Mouse (Mus musculus): ENCODE measurements around the gene Olfr872. TPM values are rescaled to one million over a fixed set of nuclear protein-coding genes. Genes with fewer than 3 reads are reported as not detected.

The Olfr872 gene
- not detected in 2 replicates for polyA plus RNA-seq (2012)

- TF ChIP-seq GATA1 (IDR thresholded peaks at IDR 0.05; ENCODE audit: low read length) = no peak
These were observed at the start of gene Olfr872 for GRCm38 (mm10) chr9:20236819-20237218. Gene Olfr872, plus strand, starts transcription at chr9:20237119.

- no peak for TF ChIP-seq GATA1 (IDR thresholded peaks at IDR 0.05; ENCODE audit: low read length)
These were observed 34.8 kb upstream of the Olfr872 start for GRCm38 (mm10) chr9:20202131-20202530.

DNA sequence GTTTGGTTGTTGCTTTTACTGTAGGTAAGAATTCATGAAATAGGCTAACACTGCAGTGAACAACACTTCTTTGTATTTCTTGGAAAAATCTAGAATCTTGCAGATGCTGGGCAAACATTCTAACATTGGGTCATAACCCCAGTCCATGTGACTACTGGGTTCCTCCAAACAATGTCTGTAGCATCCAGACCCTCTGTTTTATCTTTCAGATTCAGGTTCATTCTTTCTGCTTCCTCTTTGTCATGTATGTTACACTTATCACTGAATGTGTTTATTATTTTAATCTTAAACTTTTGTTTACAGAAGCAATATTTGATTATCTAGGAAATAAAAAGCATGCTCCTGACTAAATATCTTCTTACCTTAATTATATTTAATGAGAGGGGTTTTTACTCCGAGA, 26.1 kb upstream of the Olfr872 start:
- TF ChIP-seq GATA1 (IDR thresholded peaks at IDR 0.05; ENCODE audit: low read length) = no peak

GRCm38 (mm10) chr9:20211477-20211876, 25.4 kb upstream of the Olfr872 start:
- no peak for TF ChIP-seq GATA1 (IDR thresholded peaks at IDR 0.05; ENCODE audit: low read length)

GRCm38 (mm10) chr9:20211907-20212306, 25.0 kb upstream of the Olfr872 start, which contains the start of gene Olfr871:
Gene Olfr871, plus strand, starts transcription at chr9:20212207.
- no peak for TF ChIP-seq GATA1 (IDR thresholded peaks at IDR 0.05; ENCODE audit: low read length)

DNA sequence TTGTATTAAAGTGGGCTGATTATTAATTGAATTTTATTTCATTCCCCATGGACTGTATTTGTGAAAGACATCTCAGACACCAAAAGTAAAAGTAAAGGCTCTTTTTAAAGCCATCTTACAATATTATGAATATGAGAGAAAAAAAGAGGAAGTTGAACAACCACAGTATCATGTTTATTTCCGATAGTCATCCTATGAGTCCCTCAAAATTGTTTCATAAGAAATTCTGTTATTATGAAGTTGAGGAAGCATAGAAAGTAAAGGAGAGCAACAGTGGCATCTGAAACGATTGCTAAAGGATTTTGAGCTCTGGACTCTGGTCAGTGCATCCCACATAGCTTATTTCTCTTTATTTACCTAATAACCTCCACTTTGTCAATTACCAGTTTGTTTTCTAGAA, 459 bp downstream of the Olfr872 start:
- TF ChIP-seq GATA1 (IDR thresholded peaks at IDR 0.05; ENCODE audit: low read length) = no peak

GRCm38 (mm10) chr9:20282051-20282450, 45.1 kb downstream of the Olfr872 start, which contains the start of gene Olfr39:
Gene Olfr39, plus strand, starts transcription at chr9:20282351.
- TF ChIP-seq GATA1 (IDR thresholded peaks at IDR 0.05; ENCODE audit: low read length) = no peak

GRCm38 (mm10) chr9:20298232-20298631, 61.3 kb downstream of the Olfr872 start, which contains the start of gene Olfr873:
Gene Olfr873, plus strand, starts transcription at chr9:20298532.
- no peak for TF ChIP-seq GATA1 (IDR thresholded peaks at IDR 0.05; ENCODE audit: low read length)

Other genes with a start within 250 kb of the Olfr872 start
- not detected in 2 replicates for gene Olfr866, start 209.1 kb upstream of the Olfr872 start, polyA plus RNA-seq (2012)
- gene Olfr867, start 179.6 kb upstream of the Olfr872 start, polyA plus RNA-seq (2012) = not detected in 2 replicates
- gene Olfr868, start 138.5 kb upstream of the Olfr872 start, polyA plus RNA-seq (2012) = not detected in 2 replicates
- gene Olfr869, start 108.1 kb upstream of the Olfr872 start, polyA plus RNA-seq (2012) = not detected in 2 replicates
- not detected in 2 replicates for gene Olfr870, start 63.1 kb upstream of the Olfr872 start, polyA plus RNA-seq (2012)
- not detected in 2 replicates for gene Olfr871, start 24.9 kb upstream of the Olfr872 start, polyA plus RNA-seq (2012)
- gene Olfr39, start 45.2 kb downstream of the Olfr872 start, polyA plus RNA-seq (2012) = not detected in 2 replicates
- gene Olfr873, start 61.4 kb downstream of the Olfr872 start, polyA plus RNA-seq (2012) = not detected in 2 replicates
- gene Olfr18, start 99.0 kb downstream of the Olfr872 start, polyA plus RNA-seq (2012) = not detected in 2 replicates
- gene Zfp560, start 148.1 kb downstream of the Olfr872 start, polyA plus RNA-seq (2012) = 1.3 and 2.6 TPM in 2 replicates
- 0.11 and 0.18 TPM in 2 replicates for gene Zfp26, start 223.0 kb downstream of the Olfr872 start, polyA plus RNA-seq (2012)

Data from G1E-ER4 (cell line).